Mouse (Mus musculus) thymus, postnatal 0 days (tissue): ENCODE data around the gene Ralgapa1. TPM values are rescaled to one million over a fixed set of nuclear protein-coding genes. Genes with fewer than 3 reads are reported as not detected.
A peak's percentile ranks its signal among the peaks of the same experiment; 100 is the strongest.

Source experiments
- DNase-seq: peaks from one replicate; pipeline ENCODE4 v3.0.0-alpha.2; 2015; ENCODE audit warnings: low spot score
- polyA plus RNA-seq: library from polyadenylated mRNA; unstranded; fragments of >200 nt; fragmentation: Nextera tagmentation; extraction: Ambion mirVana; gene quantifications from 2 replicates; pipeline ENCODE4 v1.2.1, GENCODE M21; 2015

Ralgapa1 gene
- 14.4 and 15.7 TPM in 2 replicates for polyA plus RNA-seq

GRCm38 (mm10) chr12:55820661-55821314 lies at the start of gene Ralgapa1:
Gene Ralgapa1, minus strand, starts transcription at chr12:55821167.
- DNase-seq: peak; percentile 96

GRCm38 (mm10) chr12:55869622-55870322 lies 48.8 kb upstream of the Ralgapa1 start:
- no peak for DNase-seq

DNA sequence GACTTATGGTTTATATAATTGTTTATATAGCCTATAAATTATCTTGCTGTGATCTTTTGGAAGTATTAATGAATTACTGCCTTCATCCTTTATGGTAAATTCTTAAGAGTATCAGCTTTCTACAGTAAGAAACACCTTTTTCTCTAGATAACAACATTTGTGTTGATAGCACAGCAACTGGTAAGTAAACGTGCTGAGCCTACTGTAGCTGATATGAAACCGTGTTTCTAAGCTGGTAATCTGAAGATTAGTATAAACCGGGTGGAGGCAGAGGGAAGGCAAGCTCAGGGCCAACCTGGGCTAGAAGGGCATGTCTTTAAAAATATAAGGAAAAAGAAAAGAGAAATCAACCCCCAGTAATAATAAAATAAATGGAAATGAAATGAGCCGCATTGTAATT lies 46.8 kb upstream of the Ralgapa1 start:
- no peak for DNase-seq

GRCm38 (mm10) chr12:55860631-55861030 lies 39.7 kb upstream of the Ralgapa1 start:
- DNase-seq: no peak

DNA sequence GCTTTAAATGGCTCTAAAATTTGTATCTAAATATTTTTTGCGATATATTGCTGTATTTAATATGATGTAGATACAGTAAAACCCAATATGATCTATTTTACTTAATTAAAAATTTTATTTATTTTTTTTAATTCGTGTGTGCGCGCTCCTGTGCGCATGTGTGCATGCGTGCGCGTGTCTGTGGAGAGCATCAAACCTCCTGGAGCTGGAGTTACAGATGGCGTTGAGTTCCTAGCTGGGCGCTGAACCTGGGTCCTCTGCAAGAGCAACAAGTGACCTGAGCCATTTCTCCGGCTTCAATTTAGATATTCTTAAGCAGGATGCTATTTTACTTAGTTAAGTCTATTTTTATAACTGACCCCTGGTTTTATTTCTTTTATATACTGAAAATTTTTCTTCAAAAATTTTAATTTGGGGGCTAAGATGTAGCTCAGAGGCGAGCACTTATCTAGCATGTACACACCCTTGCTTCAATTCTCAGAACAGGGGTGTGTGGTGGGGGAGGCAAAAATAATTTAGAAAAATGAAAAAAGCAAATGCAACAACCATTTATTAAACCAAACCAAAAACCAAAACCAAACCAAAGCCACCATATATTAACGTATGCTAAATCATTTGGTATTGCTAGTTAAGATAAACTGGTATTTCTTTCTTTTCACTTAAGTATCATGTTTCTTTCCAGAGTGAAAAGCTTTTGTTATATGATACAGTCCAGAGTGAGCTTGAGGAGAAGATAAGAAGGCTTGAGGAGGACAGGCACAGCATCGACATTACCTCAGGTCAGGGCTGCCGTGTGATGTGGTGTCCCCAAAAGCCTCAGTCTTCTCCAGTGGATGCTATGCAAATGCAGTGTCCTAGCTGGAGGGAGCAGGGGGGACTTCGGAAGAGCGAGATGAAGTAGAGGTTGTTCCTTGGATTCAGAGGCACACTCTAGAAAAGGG lies 38.7 kb upstream of the Ralgapa1 start:
- no peak for DNase-seq

- DNase-seq: no peak
These were observed 29.7 kb upstream of the Ralgapa1 start for GRCm38 (mm10) chr12:55850650-55851049.

GRCm38 (mm10) chr12:55847851-55848250 lies 26.9 kb upstream of the Ralgapa1 start:
- DNase-seq: no peak

DNA sequence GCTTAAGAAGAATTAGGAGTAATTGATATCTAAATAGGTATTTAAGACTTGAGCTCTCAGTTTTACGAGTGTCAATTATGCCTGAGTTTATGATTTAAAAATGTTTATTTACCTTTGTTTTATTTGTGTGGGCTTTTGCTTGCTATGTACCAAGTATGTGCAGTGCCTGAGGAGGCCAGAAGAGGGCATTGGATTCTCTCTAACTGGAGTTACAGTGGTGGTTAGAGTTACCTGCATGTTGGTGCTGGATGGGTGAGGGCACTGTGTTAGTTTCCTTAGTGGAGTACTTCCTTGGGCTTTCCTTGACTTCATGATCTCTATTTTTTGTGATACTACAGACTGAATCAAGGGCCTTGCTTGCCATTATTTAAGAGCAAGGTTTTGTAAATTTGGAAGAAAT lies 25.8 kb upstream of the Ralgapa1 start:
- DNase-seq: peak; percentile 47

DNA sequence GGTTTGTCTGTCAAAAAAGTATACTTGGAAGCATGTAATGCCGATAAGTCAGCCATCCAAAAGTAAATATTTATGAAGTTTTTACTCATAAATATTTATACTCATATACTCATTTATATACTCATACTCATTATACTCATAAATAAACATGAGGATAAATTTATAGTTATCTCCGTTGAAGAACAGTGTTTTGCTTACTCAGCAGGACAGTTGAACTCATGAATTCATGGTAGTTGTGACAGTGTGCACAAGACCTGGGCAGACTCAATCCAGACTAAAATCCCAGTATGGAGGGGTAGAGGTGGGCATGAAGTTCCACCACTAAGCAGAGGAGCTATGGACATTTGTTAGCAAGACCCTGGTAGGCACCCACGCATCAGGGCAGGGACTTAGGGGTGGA lies 16.5 kb upstream of the Ralgapa1 start:
- DNase-seq: no peak

DNA sequence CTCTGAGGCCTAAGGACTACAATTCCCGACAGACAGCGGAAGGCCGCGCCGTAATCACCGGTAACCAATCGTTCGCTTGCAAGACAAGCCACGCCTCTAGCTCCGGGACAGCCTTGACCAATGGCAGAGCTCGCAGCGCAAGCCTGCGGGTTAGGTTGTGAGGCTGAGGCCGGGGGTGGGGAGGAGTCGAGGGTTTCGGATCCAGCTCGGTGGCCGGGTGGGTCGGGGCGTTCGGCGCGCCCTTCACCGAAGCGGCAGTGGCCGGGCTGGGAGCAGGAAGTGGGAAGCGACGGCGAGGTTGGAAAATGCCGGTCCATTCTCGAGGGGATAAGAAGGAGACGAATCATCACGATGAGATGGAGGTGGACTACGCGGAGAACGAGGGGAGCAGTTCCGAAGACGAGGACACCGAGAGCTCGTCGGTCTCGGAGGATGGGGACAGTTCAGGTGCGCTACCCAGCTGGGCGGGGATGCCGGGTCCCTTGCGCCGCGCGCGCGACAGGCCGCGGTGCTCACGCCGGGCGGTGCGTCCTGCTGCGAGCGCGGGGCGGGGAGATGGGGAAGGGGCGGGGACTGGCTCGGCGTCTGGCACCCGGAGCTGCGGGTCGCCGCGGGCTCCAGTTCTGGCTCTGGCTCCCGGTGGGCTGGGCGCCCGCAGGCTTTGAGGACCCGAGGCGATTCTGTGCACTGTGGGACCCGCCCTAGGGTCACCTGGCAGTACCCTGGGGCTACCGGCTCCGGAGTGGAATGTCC lies 15.4 kb upstream of the Ralgapa1 start, which contains the start of gene Brms1l:
TSS of gene Brms1l (plus strand) at position 126 of the 753 bp plus-strand sequence.
- DNase-seq: peak; percentile 98

DNA sequence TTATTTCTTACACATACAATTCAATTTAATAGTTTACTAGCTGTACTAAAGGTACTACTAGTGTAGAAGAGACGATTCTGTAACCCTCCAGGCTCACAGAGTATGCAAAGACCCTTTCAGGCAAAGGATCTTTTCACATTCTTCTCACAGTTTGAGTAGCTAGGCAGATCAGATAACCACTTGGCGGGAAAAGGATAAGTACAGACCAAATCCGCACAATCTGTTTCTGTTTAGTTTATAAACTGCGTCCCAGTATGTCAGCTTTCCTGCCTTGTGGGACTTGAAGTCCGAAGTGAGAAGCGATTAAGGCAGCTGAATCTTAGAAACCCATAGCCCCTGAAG lies 14.9 kb upstream of the Ralgapa1 start:
- no peak for DNase-seq

- no peak for DNase-seq
These were observed 13.9 kb upstream of the Ralgapa1 start for GRCm38 (mm10) chr12:55834891-55835290.

DNA sequence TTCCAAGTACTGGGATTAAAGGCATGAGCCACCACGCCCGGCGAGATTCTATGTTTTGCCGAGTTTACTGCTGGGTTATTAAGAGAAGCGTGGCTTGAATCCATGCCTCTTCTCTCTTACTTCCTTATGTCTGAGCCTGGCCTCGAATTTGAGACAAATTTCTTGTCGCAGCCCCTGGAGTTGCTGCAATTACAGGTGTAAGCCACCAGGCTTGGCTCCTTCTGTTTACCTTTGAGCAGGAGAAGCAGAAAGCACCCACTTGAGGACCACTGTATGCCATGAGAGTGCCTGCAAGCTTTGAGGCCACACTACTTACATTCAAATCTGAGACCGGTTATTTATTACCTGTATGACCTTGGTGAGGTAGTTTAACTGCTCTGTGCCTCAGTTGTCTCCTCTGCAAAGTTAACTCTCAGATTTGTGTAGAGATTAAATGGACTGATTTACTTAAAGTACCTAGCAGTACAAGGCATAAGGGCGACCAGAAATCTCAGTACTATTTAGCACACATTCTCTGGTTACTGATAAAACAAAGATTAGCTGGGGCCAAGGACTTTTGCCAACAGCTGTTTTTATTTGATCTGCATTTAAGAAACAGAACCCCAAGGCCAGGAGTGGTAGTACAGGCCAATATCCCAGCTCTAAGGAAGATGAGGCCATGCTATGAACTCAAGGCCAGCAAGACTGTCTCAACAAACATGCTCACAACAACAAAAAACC lies 13.1 kb upstream of the Ralgapa1 start:
- peak; percentile 36 for DNase-seq

DNA sequence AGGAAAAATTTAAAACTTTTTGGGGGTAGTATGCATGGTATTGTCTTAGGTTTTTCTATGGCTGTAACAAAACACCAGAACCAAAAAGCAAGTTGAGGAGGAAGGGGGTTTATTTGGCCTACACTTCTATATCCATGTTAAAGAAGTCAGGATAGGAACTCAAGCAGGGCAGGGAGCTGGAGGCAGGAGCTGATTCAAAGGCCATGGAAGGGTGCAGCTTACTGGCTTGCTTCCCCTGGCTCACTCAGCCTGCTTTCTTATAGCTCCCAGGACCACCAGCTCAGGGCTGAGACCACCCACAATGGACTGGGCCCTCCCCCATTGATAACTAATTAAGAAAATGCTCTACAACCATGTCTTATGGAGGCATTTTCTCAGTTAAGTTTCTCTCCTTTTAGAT lies 12.0 kb upstream of the Ralgapa1 start:
- DNase-seq: no peak

DNA sequence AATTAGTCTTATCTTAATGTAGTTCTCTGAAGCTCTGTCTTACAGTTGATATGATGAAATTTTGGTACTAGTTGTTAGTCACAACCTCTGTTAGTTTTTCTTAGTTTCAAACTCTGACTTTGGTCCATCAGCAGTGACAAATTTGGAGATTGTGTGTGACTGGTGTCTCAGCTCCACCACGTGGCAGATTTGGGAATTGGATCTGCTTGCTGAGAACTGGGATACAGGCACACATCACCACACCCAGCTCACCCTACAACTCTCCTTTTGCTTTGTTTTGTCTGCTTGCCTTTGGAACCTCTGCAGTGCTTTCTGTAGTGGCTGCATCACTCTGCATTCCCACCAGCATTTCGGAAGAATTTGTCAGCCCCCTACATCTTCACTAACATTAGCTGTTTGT lies 10.1 kb upstream of the Ralgapa1 start:
- peak; percentile 56 for DNase-seq

DNA sequence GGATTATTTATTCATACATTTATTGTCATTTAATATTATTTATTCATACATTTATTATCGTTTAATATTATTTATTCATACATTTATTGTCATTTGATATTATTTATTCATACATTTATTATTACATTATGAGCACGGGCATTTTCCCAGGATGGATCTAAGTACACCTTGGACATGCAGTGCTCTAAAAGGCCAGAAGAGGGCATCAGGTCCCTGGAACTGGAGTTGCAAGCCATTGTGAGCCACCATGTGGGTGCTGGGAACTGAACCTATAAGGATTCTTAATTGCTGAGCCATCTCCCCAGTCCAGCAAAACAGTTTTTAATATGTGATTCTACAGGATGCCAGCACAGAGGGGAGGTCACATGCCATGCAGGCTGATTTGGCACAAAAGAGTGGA lies 4.6 kb upstream of the Ralgapa1 start:
- DNase-seq: no peak

- DNase-seq: no peak
These were observed 3.1 kb upstream of the Ralgapa1 start for GRCm38 (mm10) chr12:55824027-55824426.

DNA sequence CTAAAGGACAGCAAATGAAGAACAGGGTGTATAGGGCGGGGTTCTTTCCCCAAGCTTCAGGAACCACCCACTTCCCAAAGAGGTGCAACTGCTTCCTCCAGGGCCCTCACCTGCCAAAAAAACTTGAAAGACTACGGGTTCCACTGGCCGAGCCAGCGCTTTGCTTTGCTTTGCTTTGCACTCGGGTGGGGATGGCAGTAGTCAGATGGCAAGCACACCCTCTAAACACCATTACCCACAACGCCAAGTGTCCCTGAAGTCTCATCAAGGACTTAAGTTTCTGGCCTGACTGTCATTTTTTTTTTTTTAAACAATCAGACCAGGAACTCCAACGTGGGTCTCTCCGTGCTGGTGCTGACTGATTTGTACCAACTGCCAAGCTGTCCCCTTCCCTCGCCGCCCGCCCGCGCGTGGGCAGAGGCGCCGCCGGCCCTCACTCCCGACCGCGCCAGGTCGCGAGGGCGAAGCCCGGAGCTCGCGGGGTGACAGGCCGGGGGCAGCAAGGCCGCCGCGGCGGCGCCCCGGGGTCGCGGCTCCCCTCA lies 777 bp downstream of the Ralgapa1 start:
- peak; percentile 31 for DNase-seq

DNA sequence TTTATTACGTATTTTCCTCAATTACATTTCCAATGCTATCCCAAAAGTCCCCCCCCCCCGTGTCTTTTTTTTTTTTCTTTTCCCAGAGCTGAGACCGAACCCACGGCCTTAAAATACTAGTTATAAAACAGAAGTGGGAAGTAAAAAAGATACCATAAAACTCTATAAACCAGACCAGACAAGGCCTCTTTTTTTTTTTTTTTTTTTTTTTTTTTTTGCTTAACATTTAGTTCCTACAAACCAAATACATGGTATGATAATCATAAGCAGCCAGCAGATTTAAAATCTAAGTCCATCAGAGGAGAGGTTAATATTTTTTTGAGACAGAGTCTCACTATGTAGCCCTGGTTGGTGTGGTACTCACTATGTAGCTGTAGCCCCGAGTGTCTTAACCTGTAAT lies 4.5 kb downstream of the Ralgapa1 start:
- DNase-seq: no peak

DNA sequence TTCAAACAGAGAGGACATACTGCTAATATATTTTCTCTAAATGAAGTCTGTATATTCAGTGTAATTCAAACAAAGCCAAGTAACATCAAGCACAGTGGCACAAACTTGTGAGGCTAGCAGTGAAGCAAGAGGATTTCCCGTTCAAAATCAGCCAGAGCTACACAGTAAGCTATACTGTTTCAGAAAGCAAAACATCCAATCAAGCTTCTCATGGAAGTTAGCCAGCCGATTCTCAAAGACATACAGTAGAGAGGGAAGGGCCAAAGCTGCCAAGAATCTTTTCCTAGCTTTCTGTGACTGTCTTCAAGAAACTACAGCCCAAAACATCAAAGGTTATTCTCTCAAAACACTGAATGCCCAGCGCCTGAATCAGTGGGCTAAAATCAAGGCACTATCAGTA lies 15.9 kb downstream of the Ralgapa1 start:
- no peak for DNase-seq
